Mouse (Mus musculus) lung, embryonic 14.5 days (tissue): ENCODE data around the gene Pard6b. TPM values are rescaled to one million over a fixed set of nuclear protein-coding genes. Genes with fewer than 3 reads are reported as not detected.

Experiments
- ATAC-seq: fragments of 200-750 bp; cut with Nextera tagmentation; 2 replicates; pipeline ENCODE4 v1.8.0; 2017; ENCODE audit warnings: mild to moderate bottlenecking, moderate TSS enrichment, moderate library complexity; ENCODE audit not compliant: insufficient read depth
- DNase-seq: peaks from one replicate; pipeline ENCODE4 v3.0.0-alpha.2; 2015
- H3K27ac ChIP-seq: fragments of 300-500 bp; sonication (generic); 2 replicates; pipeline ENCODE4 v1.5.1; 2014; ENCODE audit warnings: low read depth, mild to moderate bottlenecking, moderate library complexity
- H3K27me3 ChIP-seq: fragments of 300-500 bp; sonication (generic); 2 replicates; pipeline ENCODE4 v1.6.1; 2014; ENCODE audit warnings: low read length, control low read depth; ENCODE audit not compliant: insufficient read depth
- H3K36me3 ChIP-seq: fragments of 300-500 bp; sonication (generic); 2 replicates; pipeline ENCODE4 v1.6.1; 2014; ENCODE audit warnings: control low read depth; ENCODE audit not compliant: insufficient read depth
- H3K4me1 ChIP-seq: fragments of 300-500 bp; sonication (generic); 2 replicates; pipeline ENCODE4 v1.6.1; 2014; ENCODE audit warnings: antibody characterized with exemption, control low read depth; ENCODE audit not compliant: insufficient read depth
- H3K4me2 ChIP-seq: fragments of 300-500 bp; sonication (generic); 2 replicates; pipeline ENCODE4 v1.6.1; 2014; ENCODE audit warnings: mild to moderate bottlenecking
- H3K4me3 ChIP-seq: fragments of 300-500 bp; sonication (generic); 2 replicates; pipeline ENCODE4 v1.5.1; 2014; ENCODE audit warnings: low read depth, low read length
- H3K9ac ChIP-seq: fragments of 300-500 bp; sonication (generic); 2 replicates; pipeline ENCODE4 v1.6.1; 2014
- H3K9me3 ChIP-seq: fragments of 300-500 bp; sonication (generic); 2 replicates; pipeline ENCODE4 v1.6.1; 2016; ENCODE audit warnings: low read depth, low read length, control low read depth
- CTCF ChIP-seq: IDR thresholded peaks from 2 replicates; pipeline ENCODE4 v1.5.1; 2016; ENCODE audit warnings: antibody characterized with exemption, low read depth
- WGBS: fragments of 180-500 bp; shearing (Covaris S2); extraction: QIAGEN DNeasy Blood & Tissue Kit; methylation state at CpG from one replicate; pipeline ENCODE4 v1.1.7; 2014; 5-methylcytosine and 5-hydroxymethylcytosine counted together
- polyA plus RNA-seq: library from polyadenylated mRNA; unstranded; fragments of >200 nt; fragmentation: Nextera tagmentation; extraction: Ambion mirVana; gene quantifications from 2 replicates; pipeline ENCODE4 v1.2.1, GENCODE M21; 2014

Gene Pard6b
- polyA plus RNA-seq, 1 experiment from 2014 or later: 14.1 TPM

DNA sequence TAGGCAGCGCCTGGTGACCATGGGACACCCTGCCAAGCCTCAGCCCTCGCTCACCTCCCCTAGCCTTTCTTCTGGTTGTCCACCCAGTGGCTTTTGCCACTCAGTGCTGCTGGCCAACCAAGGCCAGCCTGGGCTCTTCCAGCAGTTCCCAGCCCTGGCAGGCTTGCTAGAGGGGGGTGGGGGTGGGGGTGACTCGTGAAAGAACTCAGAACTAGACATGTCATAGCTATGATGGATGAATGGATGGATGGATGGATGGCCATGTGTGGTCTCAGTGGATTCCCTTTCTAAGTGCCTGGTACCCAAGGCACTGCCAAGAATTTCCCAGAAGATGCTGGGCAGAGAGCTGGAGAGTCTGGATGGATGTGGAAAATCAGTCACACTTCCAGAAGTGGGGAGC is 35.0 kb downstream of the Pard6b start:
- no peaks in the 10 kb centered on the region for H3K36me3 ChIP-seq
- no peaks in the 10 kb centered on the region; the same call in none of the 2 replicates for H3K27me3 ChIP-seq
- DNase-seq (no peak), ATAC-seq (no peak)
- no peak overlapping the region for H3K4me3 ChIP-seq
- H3K9me3 ChIP-seq: no peaks in the 10 kb centered on the region
- 68% methylated on average over 3 of the region's 3 CpGs for WGBS
- no peak overlapping the region for H3K9ac ChIP-seq
- peak overlapping the region; percentile 47; the same call in 1 of the 2 replicates for H3K27ac ChIP-seq
- no peak for TF ChIP-seq CTCF
- H3K4me2 ChIP-seq: no peak overlapping the region
- 0 out of 2 replicates have a peak, but pooled peaks cover 6% of the 10 kb centered on the region for H3K4me1 ChIP-seq

- Histone ChIP-seq H3K27ac (no peak overlapping the region), H3K36me3 (no peaks in the 10 kb centered on the region), H3K9me3 (no peaks in the 10 kb centered on the region), H3K9ac (peak overlapping the region; percentile 48), H3K4me3 (peak overlapping the region; percentile 38), H3K4me2 (peak overlapping the region; percentile 79), H3K27me3 (no peaks in the 10 kb centered on the region; the same call in none of the 2 replicates), H3K4me1 (0 out of 2 replicates have a peak, but pooled peaks cover 6% of the 10 kb centered on the region)
- peak; percentile 64 for TF ChIP-seq CTCF
- peak; percentile 29; the same call in 1 of the 2 replicates for ATAC-seq
- WGBS: 2% methylated on average over 37 of the region's 37 CpGs
- peak; percentile 82 for DNase-seq
Measured at GRCm38 (mm10) chr2:168117147-168117546, 36.3 kb downstream of the Pard6b start.

GRCm38 (mm10) chr2:168117553-168117952 is 36.7 kb downstream of the Pard6b start:
- 5% methylated on average over 8 of the region's 13 CpGs for WGBS
- ATAC-seq (peak; percentile 23; the same call in 1 of the 2 replicates), DNase-seq (no peak)
- no peak for TF ChIP-seq CTCF
- H3K4me2 ChIP-seq: peak overlapping the region; percentile 79
- H3K4me1 ChIP-seq: 0 out of 2 replicates have a peak, but pooled peaks cover 6% of the 10 kb centered on the region
- H3K9me3 ChIP-seq: no peaks in the 10 kb centered on the region
- H3K36me3 ChIP-seq: no peaks in the 10 kb centered on the region
- no peak overlapping the region for H3K27ac ChIP-seq
- H3K9ac ChIP-seq: peak overlapping the region; percentile 48
- peak overlapping the region; percentile 38 for H3K4me3 ChIP-seq
- H3K27me3 ChIP-seq: no peaks in the 10 kb centered on the region; the same call in none of the 2 replicates

- Histone ChIP-seq H3K4me3 (peak overlapping the region; percentile 38), H3K27ac (no peak overlapping the region), H3K4me2 (peak overlapping the region; percentile 79; the same call in 1 of the 2 replicates), H3K36me3 (no peaks in the 10 kb centered on the region), H3K9ac (0 out of 2 replicates have a peak overlapping the region, but pooled peaks have one; percentile 48), H3K27me3 (no peaks in the 10 kb centered on the region; the same call in none of the 2 replicates), H3K4me1 (0 out of 2 replicates have a peak, but pooled peaks cover 6% of the 10 kb centered on the region), H3K9me3 (no peaks in the 10 kb centered on the region)
- DNase-seq (no peak), ATAC-seq (no peak)
- 50% methylated on average over 16 of the region's 16 CpGs for WGBS
- TF ChIP-seq CTCF: no peak
Measured at GRCm38 (mm10) chr2:168117967-168118366, 37.2 kb downstream of the Pard6b start.

DNA sequence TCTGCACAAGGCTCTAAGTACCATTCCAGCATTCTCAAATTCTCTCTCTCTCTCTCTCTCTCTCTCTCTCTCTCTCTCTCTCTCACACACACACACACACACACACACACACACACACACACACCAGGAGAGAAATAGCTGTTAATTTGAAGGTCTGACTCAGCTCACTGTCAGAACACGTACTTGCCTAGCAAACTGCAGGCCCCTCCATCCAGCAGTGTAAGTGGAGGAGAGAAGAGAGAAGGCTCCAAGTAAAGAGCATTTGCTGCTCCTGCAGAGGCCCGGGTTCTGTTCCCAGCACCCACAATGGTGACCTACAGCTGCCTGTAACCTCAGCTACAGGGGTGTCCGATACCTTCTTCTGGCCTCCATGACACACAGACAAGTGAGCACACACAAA is 37.7 kb downstream of the Pard6b start:
- TF ChIP-seq CTCF: no peak
- Histone ChIP-seq H3K9me3 (no peaks in the 10 kb centered on the region), H3K4me1 (0 out of 2 replicates have a peak, but pooled peaks cover 6% of the 10 kb centered on the region), H3K4me3 (no peak overlapping the region), H3K9ac (no peak overlapping the region), H3K27ac (no peak overlapping the region), H3K27me3 (no peaks in the 10 kb centered on the region; the same call in none of the 2 replicates), H3K4me2 (no peak overlapping the region), H3K36me3 (no peaks in the 10 kb centered on the region)
- WGBS: 77% methylated on average over 3 of the region's 3 CpGs
- no peak for ATAC-seq
- DNase-seq: no peak

DNA sequence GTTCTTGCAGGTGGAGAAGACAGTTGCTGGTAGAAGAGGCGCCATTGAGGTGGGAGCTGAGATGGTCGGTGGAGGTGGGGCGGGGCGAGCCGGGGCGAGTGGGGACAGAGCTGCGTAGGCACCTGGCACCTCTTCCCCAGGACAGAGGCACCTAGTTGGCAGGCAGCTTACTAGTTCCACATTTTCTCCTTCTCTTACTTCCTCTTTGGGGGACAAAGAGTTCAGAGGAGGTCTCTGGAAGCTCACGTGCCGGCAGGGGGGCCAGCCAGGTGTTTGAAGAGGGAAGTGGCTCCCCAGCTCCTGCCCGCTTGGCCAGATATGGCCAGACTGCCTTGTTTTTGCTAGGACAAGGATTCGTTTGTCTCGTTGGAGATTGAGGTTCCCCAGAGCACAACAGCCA is 38.3 kb downstream of the Pard6b start:
- H3K4me3 ChIP-seq: no peak overlapping the region
- DNase-seq (no peak), ATAC-seq (no peak)
- no peak overlapping the region for H3K9ac ChIP-seq
- H3K4me2 ChIP-seq: no peak overlapping the region
- no peak for TF ChIP-seq CTCF
- H3K27ac ChIP-seq: no peak overlapping the region
- 64% methylated on average over 12 of the region's 12 CpGs for WGBS
- 0 out of 2 replicates have a peak, but pooled peaks cover 6% of the 10 kb centered on the region for H3K4me1 ChIP-seq
- H3K36me3 ChIP-seq: no peaks in the 10 kb centered on the region
- no peaks in the 10 kb centered on the region; the same call in none of the 2 replicates for H3K27me3 ChIP-seq
- H3K9me3 ChIP-seq: no peaks in the 10 kb centered on the region

GRCm38 (mm10) chr2:168120906-168121305 is 40.1 kb downstream of the Pard6b start:
- 84% methylated on average over 4 of the region's 4 CpGs for WGBS
- TF ChIP-seq CTCF: no peak

More at GRCm38 (mm10) chr2:168120906-168121305, 40.1 kb downstream of the Pard6b start:
- Histone ChIP-seq H3K4me3 (no peak overlapping the region), H3K4me2 (no peak overlapping the region), H3K9ac (no peak overlapping the region), H3K9me3 (no peaks in the 10 kb centered on the region), H3K27me3 (no peaks in the 10 kb centered on the region; the same call in none of the 2 replicates), H3K27ac (no peak overlapping the region), H3K36me3 (no peaks in the 10 kb centered on the region), H3K4me1 (0 out of 2 replicates have a peak, but pooled peaks cover 4% of the 10 kb centered on the region)
- no peak for ATAC-seq
- DNase-seq: no peak
